Mouse (Mus musculus) embryo, embryonic 11 days (tissue): ENCODE results near the gene Pth2.
"Not testable (repeated sequence)": the region's sequence is repeated elsewhere in the genome, so short reads cannot be mapped to it uniquely, and the experiment has no call there.

Experiments
- DNase-seq: peaks from one replicate; pipeline ENCODE4 v3.0.0-alpha.2; 2015

Gene Pth2

DNA sequence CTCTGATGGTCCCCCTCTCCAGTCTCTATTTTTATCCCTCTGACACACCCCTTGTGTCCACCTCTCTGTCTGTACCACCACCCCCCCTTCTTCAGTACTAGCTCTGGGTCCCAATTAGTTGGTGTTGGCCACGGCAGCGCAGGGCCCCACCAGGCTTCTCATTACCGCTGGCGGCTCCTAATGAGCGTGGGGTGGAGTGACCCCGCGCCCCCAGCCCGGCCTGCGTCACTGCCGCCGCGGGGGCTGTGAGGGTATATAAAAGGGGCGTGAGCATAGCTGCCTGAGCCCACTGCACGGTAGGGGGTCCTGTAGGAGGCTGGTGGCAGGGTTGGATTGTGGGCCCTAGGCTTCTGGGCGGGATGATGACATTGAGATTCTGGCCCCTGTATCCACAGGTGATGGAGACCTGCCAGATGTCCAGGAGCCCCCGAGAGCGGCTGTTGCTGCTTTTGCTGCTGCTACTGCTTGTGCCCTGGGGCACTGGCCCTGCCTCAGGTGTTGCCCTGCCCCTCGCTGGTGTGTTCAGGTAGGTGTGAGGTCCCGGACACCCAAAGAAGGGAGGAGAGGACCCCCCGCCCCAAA is at the start of gene Pth2:
Pth2 (plus strand) TSS at position 100 of the 582 bp plus-strand sequence.
- DNase-seq = no peak

DNA sequence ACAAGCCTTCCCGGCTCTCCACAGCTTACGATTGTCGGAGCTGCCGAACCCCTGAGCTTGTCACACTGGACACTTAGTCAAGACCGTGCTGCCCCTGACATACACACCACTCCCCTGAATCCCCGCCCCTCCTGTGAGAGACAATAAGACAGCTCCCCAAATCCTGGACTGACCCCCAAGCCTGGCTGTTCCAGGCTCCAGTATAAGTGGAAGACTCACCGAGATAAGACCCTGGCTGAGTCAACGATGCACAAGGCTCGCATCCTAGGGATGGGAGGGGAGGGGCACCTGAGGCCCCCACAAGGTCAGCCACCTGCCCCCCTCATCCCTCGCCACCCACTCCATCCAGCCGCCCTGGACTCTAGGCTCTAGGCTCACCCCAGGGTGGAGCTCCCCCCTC is 48.9 kb upstream of the Pth2 start:
- no peak for DNase-seq

DNA sequence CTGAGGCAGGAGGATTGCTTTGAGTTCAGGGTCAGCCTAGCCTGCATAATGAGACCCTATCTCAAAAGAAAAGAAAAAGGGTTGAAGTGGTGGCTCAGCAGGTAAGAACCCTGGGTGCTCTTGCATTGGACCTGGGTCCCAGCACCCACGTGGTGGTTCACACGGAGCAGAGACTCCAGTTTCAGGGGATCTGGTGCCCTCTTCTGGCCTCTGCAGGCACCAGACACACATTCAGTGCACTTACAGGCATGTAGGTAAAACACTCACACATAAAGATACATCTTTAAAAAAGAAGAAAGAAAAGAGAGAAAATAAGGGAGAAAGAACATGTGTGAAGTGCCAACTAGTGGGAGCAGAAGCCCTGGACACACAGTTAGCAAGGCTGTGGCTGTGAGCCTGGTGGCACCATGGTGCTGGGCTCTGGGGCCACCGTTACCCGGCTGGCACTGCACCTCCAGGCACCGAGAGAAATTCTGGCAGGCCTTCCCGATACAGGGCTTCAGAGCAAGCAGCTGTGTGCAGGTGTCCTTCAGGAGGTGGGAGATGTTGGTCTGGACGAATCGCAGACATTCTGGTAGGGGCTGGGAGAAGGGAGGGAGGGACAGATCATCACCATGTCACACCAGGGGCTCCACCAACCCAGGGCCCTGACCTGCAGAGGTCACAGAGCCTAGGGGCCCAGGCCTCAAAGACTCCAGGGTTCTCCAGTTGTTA is 47.2 kb upstream of the Pth2 start:
- no peak for DNase-seq

DNA sequence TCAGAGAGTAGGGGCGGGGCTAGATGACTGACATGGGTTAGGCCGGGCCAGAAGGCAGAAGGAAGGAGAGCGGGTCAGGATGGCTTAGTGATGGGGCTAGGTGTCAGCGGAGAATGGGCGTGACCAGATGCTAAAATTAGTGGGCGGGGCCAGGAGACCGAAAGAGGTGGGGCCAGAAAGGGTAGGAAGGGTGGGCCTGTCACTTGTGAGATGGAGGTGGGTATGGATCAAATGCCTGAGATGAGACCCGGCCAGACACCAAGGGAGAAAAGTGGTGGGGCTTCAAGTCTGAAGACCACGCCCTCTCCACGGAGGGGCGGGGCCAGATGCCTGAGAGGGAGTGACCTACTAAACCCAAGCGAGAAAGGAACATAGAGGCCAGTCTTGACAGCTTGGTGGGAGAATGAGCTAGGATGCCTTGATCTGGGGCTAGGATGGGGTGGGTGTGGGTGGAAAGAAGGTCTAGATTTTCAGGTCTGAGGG is 46.2 kb upstream of the Pth2 start:
- peak; percentile 65 for DNase-seq

DNA sequence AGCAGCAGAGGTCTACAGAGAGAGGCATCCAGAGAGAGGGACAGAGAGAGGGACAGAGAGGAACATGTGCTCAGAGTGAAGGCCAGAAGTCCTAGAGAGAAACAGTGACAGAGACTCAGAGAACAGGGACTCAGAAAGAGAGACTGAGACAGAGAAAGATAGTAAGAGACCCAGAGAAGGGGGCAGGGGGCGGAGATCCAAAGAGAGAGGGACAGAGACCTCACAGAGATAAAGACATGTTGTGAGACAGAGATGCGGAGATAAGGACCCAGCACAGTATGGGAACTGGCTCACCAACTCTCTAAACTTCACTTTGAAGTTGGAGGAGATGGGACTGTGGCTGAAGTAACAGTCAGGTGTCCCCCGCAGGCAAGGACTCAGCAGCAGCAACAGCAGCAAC is 45.4 kb upstream of the Pth2 start:
- no peak for DNase-seq

DNA sequence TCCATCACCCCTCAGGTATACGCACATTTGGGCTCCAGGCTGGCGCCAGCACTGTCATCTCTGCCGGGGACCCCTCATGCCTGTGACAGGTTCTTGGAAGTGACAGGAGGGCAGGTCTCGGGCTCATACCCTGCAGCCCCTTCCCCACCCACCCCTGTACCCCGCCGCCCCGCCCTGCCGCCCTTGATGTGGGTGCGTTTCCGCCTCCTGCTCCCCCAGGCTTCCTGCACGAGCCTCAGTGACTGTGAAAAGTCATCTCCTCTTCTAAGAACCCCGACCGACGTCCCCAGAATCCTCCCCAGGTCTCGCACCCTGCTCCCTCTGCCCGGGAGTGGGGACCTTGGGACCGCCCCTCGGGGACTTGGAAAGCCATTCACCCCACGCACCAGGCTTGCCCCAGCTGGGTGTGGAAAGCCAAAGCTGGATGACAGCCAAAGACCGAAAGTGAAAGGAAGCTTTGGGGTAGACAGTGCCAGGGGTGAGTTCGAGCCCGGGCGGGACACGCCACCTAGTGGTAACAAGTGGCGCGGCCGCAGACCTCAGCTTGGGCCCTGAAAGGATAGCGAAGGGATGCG is 44.7 kb upstream of the Pth2 start, which contains the start of the genes Gm45713 and Flt3l:
Gm45713 (minus strand) TSS at position 239 of the 575 bp plus-strand sequence.
Flt3l (minus strand) TSS at position 440 of the 575 bp plus-strand sequence.
- DNase-seq = peak; percentile 87

DNA sequence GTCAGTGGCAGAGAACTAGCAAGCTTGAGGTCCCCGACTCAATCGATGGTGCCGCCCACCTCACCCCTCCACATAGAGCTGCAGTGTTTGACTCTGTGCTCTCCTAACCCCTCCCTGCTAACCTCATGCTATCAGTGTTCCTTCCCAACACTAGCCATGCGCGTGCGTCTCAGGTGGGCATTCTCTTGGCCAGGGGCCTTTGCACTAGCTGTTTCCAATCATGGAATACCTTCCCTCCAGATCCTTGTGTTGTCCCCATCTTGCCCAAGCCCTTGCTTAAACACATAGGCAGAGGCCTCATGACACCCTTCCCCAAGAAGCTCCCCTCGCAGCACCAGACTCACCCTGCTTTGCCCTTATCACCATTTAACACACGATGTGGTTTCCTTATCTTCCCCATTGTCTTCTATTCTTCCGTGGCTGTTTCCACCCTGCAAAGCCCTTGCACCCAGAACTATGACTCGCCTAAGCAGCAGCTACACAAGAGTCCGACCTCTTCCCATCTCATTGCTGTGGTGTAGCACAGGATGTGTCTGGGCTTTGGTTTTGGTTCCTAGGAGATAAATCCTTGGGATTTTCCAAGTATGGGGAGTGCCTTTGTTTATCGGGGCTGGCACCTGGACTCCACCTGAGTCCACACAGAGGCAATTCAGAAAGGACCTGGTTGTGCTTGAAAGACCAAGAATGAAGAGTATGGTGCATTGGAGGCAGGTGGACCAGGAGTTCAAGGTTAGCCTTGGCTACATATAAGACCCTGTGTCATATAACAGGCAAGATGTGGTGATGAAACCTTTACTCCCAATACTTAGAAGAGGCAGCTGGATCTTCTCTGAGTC is 43.4 kb upstream of the Pth2 start:
- DNase-seq = no peak

DNA sequence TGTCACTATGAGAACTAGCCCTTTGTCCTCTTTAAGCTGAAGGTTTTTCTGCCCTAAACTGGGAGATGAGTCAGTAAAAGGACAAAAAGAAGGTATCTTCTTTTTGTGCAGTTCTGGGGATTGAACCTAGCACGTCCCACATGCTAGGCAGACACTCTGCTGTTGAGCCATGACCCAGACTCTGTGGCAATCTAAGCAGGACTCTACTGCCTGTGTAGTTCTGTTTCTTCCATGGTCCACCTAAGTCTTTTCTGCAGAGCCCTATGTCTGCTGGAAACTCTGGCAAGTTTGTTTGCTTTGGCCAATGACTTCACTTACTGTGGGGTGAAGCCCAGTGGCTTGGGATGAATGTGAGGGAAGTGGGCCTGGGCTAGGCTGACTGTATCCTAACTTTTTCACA is 42.4 kb upstream of the Pth2 start:
- DNase-seq = no peak

DNA sequence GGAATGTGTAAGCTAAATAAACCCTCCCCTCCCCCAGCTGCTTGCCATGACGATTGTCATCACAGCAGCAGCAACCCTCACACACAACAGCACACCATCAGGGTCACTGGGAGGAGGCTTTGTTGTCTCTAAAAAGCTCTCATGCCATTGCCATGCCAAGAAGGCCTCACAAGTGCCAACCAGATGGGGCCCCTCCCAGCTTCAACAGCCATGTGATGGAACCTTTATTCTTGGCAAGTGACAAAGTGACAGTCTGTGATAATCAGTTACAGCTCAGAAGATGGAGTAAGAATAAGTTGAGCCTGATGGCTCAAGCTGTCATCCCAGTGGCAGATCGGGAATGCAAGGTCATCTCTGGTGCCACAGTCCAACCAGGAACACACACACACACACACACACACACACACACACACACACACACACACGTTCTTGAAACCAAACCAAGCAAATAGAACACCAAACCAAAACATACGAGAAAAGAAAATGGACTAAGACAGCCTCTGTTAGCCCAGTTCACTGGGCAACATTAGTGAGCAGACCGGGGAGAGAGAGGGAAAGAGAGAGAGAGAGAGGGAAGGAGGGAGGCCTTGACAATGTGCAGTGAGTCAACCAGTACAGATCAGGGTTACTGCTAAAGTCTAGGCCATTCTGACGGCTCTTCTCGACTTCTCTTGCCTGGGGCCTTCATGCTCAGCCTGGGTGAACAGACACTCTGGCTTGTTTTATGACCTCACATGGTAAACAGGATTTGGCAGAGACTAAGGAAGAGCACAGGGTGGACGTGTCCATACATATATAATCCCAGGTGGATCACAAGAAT is 40.7 kb upstream of the Pth2 start:
- no peak for DNase-seq

DNA sequence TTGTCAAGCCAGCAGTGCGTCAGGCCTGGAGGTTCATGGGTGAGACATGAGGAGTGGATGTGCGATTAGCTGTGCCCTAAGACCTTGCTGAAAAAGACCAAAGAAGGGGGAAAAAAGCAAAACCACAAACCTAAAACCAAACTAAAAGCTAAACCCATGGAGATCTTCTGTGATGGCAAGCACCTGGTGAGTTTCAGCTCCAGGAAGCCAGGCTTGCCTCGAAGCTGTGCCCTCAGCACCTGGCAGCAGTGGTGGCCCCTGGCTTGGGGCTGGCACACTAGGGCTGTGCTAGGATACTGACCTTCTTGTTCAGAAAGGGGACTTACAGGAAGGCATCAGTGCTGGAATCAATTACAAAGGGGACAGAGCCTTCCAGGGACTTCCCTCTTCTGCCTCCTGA is 39.5 kb upstream of the Pth2 start:
- DNase-seq = no peak

DNA sequence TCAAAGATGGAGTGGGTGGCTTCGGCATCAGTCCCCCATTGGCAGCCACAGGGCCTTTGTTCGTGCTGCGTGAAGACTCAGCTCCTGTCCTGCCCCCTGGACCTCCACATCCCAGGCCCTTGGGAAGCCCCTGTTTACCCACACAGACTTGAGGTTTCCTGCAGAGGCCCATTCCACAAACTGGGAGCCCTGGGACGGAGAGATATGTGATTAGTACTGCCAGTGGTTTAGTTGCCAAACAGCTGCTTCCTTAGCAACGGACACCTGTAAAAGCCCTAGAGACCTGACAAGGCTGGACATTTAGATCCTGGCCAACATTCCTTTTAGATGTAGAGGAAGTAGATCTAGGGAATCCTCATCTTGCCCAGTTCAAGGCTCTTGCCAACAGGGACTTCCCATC is 38.9 kb upstream of the Pth2 start:
- DNase-seq = no peak

DNA sequence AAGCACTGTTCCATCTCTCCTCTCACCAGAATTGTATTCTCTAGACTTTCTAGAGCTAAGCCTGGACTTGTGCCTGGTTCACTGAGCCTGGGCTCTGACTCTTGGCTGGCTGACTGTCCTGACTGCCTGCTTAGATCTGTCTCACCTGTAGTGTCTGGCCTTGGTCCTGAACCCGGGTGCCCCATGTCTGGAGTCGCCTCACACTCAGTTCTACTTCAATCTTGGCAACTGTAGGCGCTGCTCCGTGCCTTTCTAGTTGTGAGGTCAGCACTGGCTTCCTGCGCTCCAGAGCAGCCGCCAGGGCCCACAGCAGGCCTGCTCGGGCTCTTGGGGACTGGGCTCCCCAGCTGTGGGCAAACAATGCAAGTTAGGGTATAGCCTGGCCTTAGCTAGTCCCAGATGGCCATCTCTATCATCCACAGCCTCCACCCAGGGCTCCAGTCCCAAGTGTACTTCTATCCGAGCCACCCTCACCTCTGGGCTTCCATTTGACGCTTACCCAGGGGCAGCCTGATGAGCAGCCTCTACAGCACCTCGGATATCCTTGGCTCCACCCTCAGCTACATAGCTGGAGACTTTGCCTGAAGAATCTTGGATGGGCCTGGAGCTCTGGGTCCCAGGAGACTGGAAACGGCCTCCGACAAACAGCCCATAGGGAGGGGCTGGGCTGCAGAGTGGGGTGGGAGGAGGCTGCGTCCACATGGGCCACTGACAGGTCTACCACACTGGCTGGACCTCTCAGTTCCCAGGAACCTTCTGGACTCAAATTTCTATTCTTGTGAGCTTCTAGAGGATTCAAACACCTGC is 36.2 kb upstream of the Pth2 start:
- DNase-seq = no peak

DNA sequence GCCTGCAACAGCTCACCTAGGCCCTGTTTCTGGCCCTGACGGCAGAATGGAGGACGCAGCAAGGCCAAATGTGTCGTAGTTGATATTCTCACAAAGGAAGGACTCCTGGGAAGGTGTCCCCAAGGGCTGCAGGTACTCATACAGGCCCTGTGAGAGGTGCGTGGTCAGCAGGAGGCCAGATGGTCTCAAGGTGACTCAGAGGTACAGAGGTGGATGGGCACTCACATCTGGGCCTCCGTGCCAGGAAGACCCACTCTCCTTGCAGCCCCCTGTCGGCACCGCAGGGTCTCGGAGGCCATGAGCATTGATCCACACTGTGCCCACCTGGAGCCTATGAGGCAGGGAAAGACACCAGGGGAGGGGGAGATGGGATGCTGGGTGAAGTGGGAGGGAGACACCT is 35.3 kb upstream of the Pth2 start:
- no peak for DNase-seq

DNA sequence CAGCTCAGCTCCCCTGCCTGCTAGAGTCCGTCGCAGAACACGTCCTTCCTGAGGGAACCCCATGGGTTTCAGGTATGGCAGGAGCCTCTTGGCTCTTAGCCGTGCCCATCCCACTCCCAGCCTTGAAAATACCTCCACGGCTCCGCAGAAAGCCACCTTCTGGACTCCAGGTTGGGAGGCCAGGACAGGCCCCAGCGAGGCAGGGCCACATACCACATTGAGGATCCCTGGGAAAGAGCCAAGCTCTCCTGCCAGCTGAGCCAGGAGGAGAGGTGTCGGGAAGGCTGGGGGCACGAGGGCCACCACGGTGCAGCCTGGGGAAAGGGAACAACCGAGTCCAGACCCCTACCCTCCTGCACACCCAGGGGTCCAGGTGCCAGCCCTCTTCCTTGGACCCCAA is 33.5 kb upstream of the Pth2 start:
- no peak for DNase-seq

DNA sequence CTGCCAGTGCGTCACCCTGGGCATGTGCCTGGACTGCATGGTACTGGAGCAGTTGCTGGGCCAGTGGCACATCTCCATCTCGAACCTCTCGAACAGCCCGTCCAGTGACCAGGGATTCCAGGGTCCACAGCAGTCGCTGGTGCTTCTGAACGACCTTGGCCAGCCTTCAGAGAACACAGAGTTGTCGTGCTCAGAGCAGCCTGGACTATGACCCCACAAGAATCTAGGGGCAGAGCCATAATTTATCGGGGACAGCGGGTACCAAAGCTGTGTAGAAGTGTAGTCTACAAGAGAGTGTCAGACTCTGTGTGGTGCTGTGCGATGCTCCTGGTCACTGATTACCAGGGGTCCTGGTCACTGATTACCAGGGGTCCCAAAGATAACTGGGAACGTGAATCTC is 32.9 kb upstream of the Pth2 start:
- DNase-seq = no peak

DNA sequence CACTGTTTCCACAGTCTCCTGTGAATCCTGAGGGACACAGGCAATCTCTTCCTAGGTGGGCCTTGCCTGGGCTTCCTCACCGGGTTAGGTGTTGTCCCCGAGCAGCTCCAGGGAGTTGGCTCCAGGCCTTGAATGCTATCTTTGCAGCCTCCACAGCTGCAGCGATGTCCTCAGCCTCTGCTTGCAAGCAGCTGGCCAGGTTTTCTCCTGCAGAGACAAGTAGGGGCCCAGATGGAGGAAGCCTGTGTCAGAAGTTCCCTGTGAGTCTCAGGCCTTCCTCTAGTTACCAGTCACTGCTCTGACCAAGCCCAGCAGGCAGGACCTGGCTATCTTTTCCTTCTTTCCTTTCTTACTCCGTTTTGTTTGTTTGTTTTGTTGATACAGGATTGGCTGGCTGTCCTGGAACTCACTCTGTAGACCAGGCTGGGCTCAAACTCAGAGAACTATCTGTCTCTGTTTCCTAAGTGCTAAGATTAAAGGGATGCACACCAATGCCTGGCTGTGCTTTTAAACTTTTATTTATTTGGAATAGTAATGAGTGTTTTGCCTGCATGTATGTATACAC is 32.2 kb upstream of the Pth2 start:
- no peak for DNase-seq

DNA sequence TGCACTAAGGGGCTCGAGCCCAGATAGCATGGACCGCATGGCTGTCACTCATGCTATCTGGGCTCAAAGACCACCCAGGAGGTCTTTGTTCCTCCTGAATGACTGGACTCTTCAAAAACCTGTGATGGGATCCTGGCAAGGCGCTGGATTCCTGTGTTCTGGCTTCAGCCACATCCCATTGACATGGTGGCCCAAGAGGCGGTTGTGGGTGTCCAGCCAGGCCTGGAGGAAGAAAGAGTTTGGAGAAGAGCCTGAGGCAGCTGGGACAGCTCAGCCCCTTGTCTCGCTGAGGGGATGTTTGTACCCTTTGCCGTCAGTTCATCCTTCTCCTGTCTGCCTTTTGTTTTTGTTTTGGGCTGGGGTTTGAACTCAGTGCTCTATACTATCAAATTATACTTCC is 31.2 kb upstream of the Pth2 start:
- no peak for DNase-seq

DNA sequence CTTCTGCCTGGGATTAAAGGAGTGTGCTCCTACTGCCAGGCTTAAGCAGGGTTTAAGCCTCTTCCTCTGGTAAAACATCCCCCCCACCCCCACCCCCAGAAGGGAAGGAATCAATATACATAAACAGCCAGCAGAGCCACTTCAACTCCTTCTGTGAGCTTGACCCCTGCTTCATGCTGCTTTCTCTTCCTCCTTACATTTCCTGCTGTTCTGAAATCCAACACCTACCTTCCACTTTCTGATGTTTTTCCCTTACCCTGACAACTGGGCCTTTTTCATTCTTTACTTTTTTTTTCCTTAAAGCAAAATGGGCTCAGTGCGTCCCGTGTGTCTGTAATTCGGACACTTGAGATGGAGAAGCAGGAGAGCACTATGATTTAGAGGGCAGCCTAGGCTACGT is 30.5 kb upstream of the Pth2 start:
- DNase-seq = no peak

DNA sequence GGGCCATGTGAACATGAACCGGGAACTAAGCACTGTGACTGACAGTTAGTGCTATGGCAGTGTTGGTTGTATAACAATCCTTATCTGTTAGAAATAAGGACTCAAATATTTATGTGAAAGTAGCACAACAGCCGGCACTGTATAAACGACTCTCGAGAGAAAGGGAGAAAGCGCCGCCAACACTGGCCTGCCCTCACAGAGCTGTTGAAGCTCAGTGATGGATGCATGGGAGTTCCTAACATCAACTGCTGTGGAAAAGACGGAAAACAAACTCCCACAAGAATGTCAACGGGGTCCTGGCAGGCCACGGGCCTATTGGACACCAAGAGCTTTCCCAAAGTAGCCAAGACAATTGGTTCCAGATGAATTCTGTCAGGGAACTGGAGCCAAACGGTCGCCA is 29.5 kb upstream of the Pth2 start:
- DNase-seq = peak; percentile 49

DNA sequence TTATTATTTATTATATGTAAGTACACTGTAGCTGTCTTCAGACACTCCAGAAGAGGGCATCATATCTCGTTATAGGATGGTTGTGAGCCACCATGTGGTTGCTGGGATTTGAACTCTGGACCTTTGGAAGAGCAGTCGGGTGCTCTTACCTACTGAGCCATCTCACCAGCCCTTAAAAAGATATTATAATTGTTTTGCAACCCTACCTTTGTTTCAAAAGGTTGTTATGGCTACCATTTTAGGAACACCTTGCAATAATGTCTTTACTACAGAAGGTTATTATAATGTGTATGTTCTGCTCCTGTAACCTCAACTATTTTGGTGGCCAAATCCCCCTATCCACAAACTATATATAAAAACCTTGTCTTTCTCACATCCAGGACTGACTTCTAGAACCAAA is 27.7 kb upstream of the Pth2 start:
- DNase-seq = not testable (repeated sequence)

DNA sequence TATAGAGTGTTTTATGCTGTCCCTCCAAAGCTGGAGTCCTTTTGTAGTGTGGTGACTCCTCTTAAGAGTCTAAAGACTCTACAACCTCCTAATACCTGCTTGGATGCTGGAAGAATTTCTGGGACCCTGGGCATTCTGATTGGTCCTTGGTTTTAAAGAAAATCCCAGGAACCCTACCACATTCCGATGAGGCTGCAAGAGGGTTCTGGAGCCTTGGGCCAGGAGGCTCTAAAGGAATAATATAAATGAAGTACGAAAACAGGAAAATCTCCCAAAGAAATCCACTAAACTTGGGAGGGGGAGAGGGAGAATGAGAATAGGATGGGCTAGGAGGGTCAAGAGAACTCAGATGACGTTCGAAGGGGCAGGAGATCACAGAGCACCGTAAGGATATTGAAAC is 27.2 kb upstream of the Pth2 start:
- DNase-seq = no peak
